Mouse (Mus musculus): Measurements from ENCODE around the gene Chd4. TPM values are rescaled to one million over a fixed set of nuclear protein-coding genes. Genes with fewer than 3 reads are reported as not detected.

Chd4 gene
- polyA plus RNA-seq, 1 experiment from 2014 or later = 24.5 TPM

- Histone ChIP-seq H3K4me3 (ENCODE audit: low read depth, low read length) (no peak overlapping the region), H3K27ac (ENCODE audit: low read depth) (no peak overlapping the region), H3K9me3 (ENCODE audit: low read length) (no peaks in the 10 kb centered on the region), H3K27me3 (ENCODE audit: insufficient read depth, low read length) (no peaks in the 10 kb centered on the region), H3K4me2 (ENCODE audit: low read depth, low read length) (no peak overlapping the region), H3K4me1 (ENCODE audit: insufficient read depth) (peaks cover 11% of the 10 kb centered on the region), H3K36me3 (replicated peaks; ENCODE audit: insufficient read depth, low read length) (peaks cover 20% of the 10 kb centered on the region), H3K9ac (replicated peaks) (no peak overlapping the region)
- TF ChIP-seq CTCF (IDR thresholded peaks at IDR 0.05; ENCODE audit: low read depth) (no peak), EP300 (IDR thresholded peaks at IDR 0.05; ENCODE audit: low read depth) (no peak)
- DNase-seq (no peak), ATAC-seq (no peak)
- 63% methylated on average over 4 of the region's 4 CpGs for WGBS (ENCODE audit: insufficient replicate concordance)
Measured at GRCm38 (mm10) chr6:125153682-125154081, 57.9 kb downstream of the Chd4 start.

- no peaks in the 10 kb centered on the region for H3K27me3 ChIP-seq (ENCODE audit: insufficient read depth, low read length)
- TF ChIP-seq EP300 (IDR thresholded peaks at IDR 0.05; ENCODE audit: low read depth) (no peak), CTCF (IDR thresholded peaks at IDR 0.05; ENCODE audit: low read depth) (peak; percentile 55)
- H3K4me1 ChIP-seq (ENCODE audit: insufficient read depth) = peaks cover 6% of the 10 kb centered on the region; the same call in 1 of the 2 replicates
- ATAC-seq (no peak), DNase-seq (no peak)
- H3K4me2 ChIP-seq (ENCODE audit: low read depth, low read length) = no peak overlapping the region
- H3K9ac ChIP-seq (replicated peaks) = no peak overlapping the region
- H3K9me3 ChIP-seq (ENCODE audit: low read length) = no peaks in the 10 kb centered on the region
- H3K36me3 ChIP-seq (replicated peaks; ENCODE audit: insufficient read depth, low read length) = peaks cover 27% of the 10 kb centered on the region
- H3K27ac ChIP-seq (ENCODE audit: low read depth) = no peak overlapping the region
- H3K4me3 ChIP-seq (ENCODE audit: low read depth, low read length) = no peak overlapping the region
Measured at GRCm38 (mm10) chr6:125154550-125154949, 58.8 kb downstream of the Chd4 start.

DNA sequence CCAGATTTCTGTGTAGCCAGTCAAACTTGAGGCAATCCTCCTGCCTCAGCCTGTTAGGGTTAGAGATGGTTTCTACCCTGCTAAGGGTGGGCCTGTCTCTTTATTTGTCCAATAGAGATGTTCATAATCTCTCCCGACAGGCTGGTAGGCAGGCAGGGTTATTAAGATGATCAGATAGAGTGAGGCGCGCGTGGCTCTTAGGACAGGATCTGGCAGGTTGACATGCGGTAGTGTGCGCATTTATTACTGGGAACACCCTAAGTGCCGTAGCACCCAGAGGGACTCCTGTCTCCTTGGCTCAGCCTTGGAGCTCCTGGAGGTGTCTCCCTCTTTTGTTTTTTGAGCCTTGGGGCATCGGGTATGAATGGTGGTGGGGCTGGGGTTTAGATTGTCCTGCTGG lies 59.5 kb downstream of the Chd4 start:
- Histone ChIP-seq H3K4me2 (ENCODE audit: low read depth, low read length) (no peak overlapping the region), H3K36me3 (replicated peaks; ENCODE audit: insufficient read depth, low read length) (peaks cover 33% of the 10 kb centered on the region), H3K9ac (replicated peaks) (no peak overlapping the region), H3K4me3 (ENCODE audit: low read depth, low read length) (no peak overlapping the region), H3K27ac (ENCODE audit: low read depth) (no peak overlapping the region), H3K9me3 (ENCODE audit: low read length) (no peaks in the 10 kb centered on the region), H3K27me3 (ENCODE audit: insufficient read depth, low read length) (no peaks in the 10 kb centered on the region), H3K4me1 (ENCODE audit: insufficient read depth) (peaks cover 6% of the 10 kb centered on the region)
- TF ChIP-seq EP300 (IDR thresholded peaks at IDR 0.05; ENCODE audit: low read depth) = no peak
- no peak for TF ChIP-seq CTCF (IDR thresholded peaks at IDR 0.05; ENCODE audit: low read depth)
- WGBS (ENCODE audit: insufficient replicate concordance) = 69% methylated on average over 8 of the region's 8 CpGs
- DNase-seq (no peak), ATAC-seq (no peak)

DNA sequence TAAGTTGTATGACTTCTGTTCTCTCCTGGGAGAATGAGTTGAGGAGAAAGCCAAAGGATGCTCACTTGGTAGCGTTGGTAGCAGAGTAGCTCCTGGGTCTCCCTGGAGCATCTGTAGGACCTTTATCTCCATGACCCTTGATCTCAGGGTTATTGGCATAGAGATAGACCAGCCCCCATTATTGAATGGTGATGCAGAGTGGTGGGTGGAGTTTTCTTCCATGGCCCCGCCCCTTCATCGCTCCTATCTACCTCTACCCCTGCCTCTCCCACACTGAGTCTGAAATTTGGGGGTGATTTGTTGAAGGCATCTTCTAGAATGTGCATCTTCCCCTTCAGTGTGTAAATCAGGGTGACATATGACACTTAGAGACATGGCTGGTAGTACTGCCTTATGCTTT lies 60.7 kb downstream of the Chd4 start:
- Histone ChIP-seq H3K4me1 (ENCODE audit: insufficient read depth) (peaks cover 15% of the 10 kb centered on the region), H3K27ac (ENCODE audit: low read depth) (peak overlapping the region; percentile 70; the same call in 1 of the 2 replicates), H3K27me3 (ENCODE audit: insufficient read depth, low read length) (no peaks in the 10 kb centered on the region), H3K36me3 (replicated peaks; ENCODE audit: insufficient read depth, low read length) (peaks cover 37% of the 10 kb centered on the region), H3K4me2 (ENCODE audit: low read depth, low read length) (no peak overlapping the region), H3K9me3 (ENCODE audit: low read length) (no peaks in the 10 kb centered on the region), H3K4me3 (ENCODE audit: low read depth, low read length) (no peak overlapping the region), H3K9ac (replicated peaks) (no peak overlapping the region)
- ATAC-seq (peak; percentile 69), DNase-seq (peak; percentile 57)
- TF ChIP-seq CTCF (IDR thresholded peaks at IDR 0.05; ENCODE audit: low read depth) (no peak), EP300 (IDR thresholded peaks at IDR 0.05; ENCODE audit: low read depth) (no peak)
- WGBS (ENCODE audit: insufficient replicate concordance) = 62% methylated on average over 3 of the region's 3 CpGs

DNA sequence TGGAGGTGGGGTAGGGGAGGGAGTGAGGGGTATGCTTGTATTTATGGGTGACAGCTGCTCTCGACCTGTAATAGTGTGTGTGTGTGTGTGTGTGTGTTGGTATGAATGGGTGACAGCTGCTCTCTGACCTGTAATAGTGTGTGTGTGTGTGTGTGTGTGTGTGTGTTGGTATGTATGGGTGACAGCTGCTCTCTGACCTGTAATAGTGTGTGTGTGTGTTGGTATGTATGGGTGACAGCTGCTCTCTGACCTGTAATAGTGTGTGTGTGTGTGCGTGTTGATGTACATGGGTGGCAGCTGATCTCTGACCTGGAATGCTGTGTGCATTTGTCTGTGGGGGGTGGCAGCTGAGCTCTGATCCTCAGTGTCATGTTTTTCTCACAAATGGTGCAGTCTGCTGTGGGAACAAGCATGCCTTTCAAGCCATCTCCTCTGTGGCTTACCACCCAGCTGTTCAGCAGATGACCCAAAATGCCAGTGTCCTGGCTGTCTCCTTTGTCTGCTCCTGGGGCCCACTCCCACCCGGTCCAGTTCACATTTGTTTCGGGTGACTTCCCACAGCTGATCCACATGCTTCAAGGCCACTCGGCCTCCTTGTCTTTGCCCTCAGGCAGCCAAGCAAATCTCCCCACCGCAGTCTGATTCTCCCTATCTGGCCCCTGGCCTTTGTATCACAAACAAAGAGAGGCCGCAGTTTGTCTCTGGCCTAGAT lies 61.3 kb downstream of the Chd4 start:
- DNase-seq (no peak), ATAC-seq (peak; percentile 58)

GRCm38 (mm10) chr6:125158944-125159492 lies 63.2 kb downstream of the Chd4 start:
- H3K9ac ChIP-seq (replicated peaks) = no peak overlapping the region
- peaks cover 23% of the 10 kb centered on the region for H3K4me1 ChIP-seq (ENCODE audit: insufficient read depth)
- no peak for TF ChIP-seq CTCF (IDR thresholded peaks at IDR 0.05; ENCODE audit: low read depth)
- TF ChIP-seq EP300 (IDR thresholded peaks at IDR 0.05; ENCODE audit: low read depth) = no peak
- DNase-seq = no peak
- no peaks in the 10 kb centered on the region for H3K9me3 ChIP-seq (ENCODE audit: low read length)
- H3K4me2 ChIP-seq (ENCODE audit: low read depth, low read length) = no peak overlapping the region
- ATAC-seq = no peak
- no peak overlapping the region for H3K4me3 ChIP-seq (ENCODE audit: low read depth, low read length)
- peaks cover 35% of the 10 kb centered on the region for H3K36me3 ChIP-seq (replicated peaks; ENCODE audit: insufficient read depth, low read length)
- no peak overlapping the region for H3K27ac ChIP-seq (ENCODE audit: low read depth)
- no peaks in the 10 kb centered on the region for H3K27me3 ChIP-seq (ENCODE audit: insufficient read depth, low read length)
- 82% methylated on average over 15 of the region's 15 CpGs for WGBS (ENCODE audit: insufficient replicate concordance)

More for the DNA sequence above, 61.3 kb downstream of the Chd4 start:
- peak overlapping the region; percentile 70 for H3K27ac ChIP-seq (ENCODE audit: low read depth)
- H3K27me3 ChIP-seq (ENCODE audit: insufficient read depth, low read length) = no peaks in the 10 kb centered on the region
- no peak for TF ChIP-seq EP300 (IDR thresholded peaks at IDR 0.05; ENCODE audit: low read depth)
- H3K36me3 ChIP-seq (replicated peaks; ENCODE audit: insufficient read depth, low read length) = peaks cover 36% of the 10 kb centered on the region
- H3K4me3 ChIP-seq (ENCODE audit: low read depth, low read length) = no peak overlapping the region
- no peak overlapping the region for H3K9ac ChIP-seq (replicated peaks)
- WGBS (ENCODE audit: insufficient replicate concordance) = 68% methylated on average over 7 of the region's 7 CpGs
- no peak overlapping the region for H3K4me2 ChIP-seq (ENCODE audit: low read depth, low read length)
- no peaks in the 10 kb centered on the region for H3K9me3 ChIP-seq (ENCODE audit: low read length)
- peaks cover 15% of the 10 kb centered on the region for H3K4me1 ChIP-seq (ENCODE audit: insufficient read depth)

Measured in liver, postnatal 0 days (tissue).